Mouse (Mus musculus) cerebellum, adult 2 months (tissue): ENCODE measurements around the gene Flad1. TPM values are rescaled to one million over a fixed set of nuclear protein-coding genes. Genes with fewer than 3 reads are reported as not detected.

ENCODE experiments used
- DNase-seq, 2 experiments: peaks; one replicate each; pipeline ENCODE4 v3.0.0; 2021
- H3K27ac ChIP-seq: fragments of 200-500 bp; 2 replicates; pipeline ENCODE4 v1.5.1; 2012; ENCODE audit warnings: low read length, control low read depth, inconsistent platforms; ENCODE audit not compliant: insufficient read depth
- H3K27me3 ChIP-seq: fragments of 200-500 bp; 2 replicates; pipeline ENCODE4 v1.6.1; 2012; ENCODE audit warnings: inconsistent platforms, mild to moderate bottlenecking, low read length, moderate library complexity; ENCODE audit not compliant: control insufficient read depth, insufficient read depth
- H3K4me1 ChIP-seq: fragments of 200-500 bp; 2 replicates; pipeline ENCODE4 v1.6.1; 2011; ENCODE audit warnings: low read length; ENCODE audit not compliant: control insufficient read depth, insufficient read depth
- H3K4me3 ChIP-seq: fragments of 200-500 bp; replicated peaks from 2 replicates; pipeline ENCODE3; 2011; ENCODE audit warnings: mild to moderate bottlenecking, low read depth, low read length, control low read depth; ENCODE audit not compliant: insufficient read depth
- CTCF ChIP-seq: fragments of 200-500 bp; IDR thresholded peaks from 2 replicates; pipeline ENCODE4 v1.5.1; 2011; ENCODE audit warnings: low read depth, mild to moderate bottlenecking, control low read depth, low read length, moderate library complexity, borderline replicate concordance; ENCODE audit not compliant: insufficient read depth
- POLR2A ChIP-seq: fragments of 200-500 bp; IDR thresholded peaks from 2 replicates; pipeline ENCODE4 v1.6.1; 2011; ENCODE audit warnings: low read length, control low read depth, borderline replicate concordance; ENCODE audit not compliant: insufficient read depth
- WGBS: fragments of 180-500 bp; shearing (Covaris S2); methylation state at CpG from one replicate; pipeline ENCODE4 v1.1.7; 2018; 5-methylcytosine and 5-hydroxymethylcytosine counted together
- polyA plus RNA-seq: library from polyadenylated mRNA; depleted of rRNA; stranded (reverse); fragments of >200 nt; gene quantifications from 2 replicates; pipeline ENCODE4 v1.2.3, GENCODE M21; 2012

Gene Flad1
- polyA plus RNA-seq, 1 experiment = 54.0 TPM

DNA sequence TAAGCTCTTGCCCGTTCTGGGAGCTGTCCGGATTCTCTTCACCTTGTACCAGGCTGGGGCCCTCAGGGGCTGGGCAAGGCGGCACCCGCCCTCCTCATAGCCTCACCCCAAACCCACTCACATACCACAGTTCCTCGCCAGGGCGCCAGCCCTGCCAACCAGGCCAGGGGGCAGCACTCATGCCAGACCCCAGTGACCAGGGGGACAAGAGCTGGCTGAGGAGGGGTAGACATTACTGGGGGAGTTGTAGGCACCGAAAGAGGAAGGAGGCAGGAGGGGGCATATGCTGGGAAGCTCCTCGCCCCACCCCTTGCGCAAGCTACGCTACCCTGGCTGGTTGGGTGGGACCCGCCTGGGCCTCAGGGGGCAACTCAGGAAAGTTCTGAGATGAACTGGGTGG lies 24.0 kb downstream of the Flad1 start:
- Histone ChIP-seq H3K27ac (no peak overlapping the region), H3K4me3 (no peak overlapping the region)
- TF ChIP-seq POLR2A = no peak
- TF ChIP-seq CTCF = no peak

DNA sequence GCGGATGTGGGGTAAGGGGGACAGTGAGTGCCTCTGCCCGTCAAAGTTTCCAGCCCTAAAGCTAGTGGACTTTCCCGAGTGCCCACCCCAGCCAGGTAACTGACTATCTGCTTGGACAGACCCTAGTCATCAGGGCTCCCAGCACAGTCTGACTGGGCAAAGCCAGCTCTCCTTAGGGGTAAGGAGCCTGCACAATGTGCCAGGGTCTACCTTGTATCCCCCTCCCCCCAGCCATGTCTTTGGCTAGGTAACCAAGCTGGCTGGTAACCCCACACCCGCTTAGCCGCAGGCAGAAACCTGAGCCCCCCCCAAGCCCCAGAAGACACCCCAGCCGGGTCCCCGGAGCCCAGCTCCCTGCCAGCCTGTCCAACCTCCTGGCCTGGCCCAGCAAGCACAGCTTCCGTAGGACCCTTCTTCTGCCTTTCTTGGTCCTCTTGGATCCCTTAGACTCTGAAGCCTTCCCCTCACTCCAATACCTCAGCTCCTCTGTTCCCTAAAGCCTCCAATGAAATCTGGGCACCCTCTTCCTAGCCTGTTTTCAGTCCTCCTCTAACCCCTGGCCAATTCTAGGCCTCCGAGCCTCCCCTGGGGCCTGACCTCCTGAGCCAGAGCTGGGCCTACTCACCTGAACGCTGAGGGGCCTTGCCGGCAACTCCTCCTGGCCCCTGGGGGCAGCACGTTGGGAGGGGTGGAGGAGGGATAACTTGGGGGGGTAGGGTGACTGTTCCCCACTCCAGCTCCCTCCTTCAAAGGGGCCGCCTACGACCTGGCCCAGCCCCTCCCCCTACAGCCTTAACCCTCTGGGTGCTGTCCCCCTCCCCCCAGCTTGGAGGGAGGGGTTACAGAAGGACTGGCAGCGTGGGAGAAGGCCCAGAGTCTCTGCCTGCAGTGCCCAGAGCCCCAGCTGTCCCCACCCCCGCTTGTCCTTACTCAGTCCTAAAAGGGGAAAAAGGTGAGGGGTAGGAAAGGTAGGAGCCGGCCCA lies 24.9 kb downstream of the Flad1 start:
- peaks cover 38% of the 10 kb centered on the region for H3K4me1 ChIP-seq
- H3K27me3 ChIP-seq = no peaks in the 10 kb centered on the region
- TF ChIP-seq CTCF (no peak), POLR2A (no peak)
- no peak overlapping the region for H3K4me3 ChIP-seq
- H3K27ac ChIP-seq = no peak overlapping the region
- 65% methylated on average over 17 of the region's 17 CpGs for WGBS
- no peak for DNase-seq

More for the DNA sequence above, 24.0 kb downstream of the Flad1 start:
- peak in 1 of 2 experiments; percentile 27 for DNase-seq
- Histone ChIP-seq H3K27me3 (no peaks in the 10 kb centered on the region), H3K4me1 (peaks cover 38% of the 10 kb centered on the region)
- WGBS = 65% methylated on average over 11 of the region's 11 CpGs

DNA sequence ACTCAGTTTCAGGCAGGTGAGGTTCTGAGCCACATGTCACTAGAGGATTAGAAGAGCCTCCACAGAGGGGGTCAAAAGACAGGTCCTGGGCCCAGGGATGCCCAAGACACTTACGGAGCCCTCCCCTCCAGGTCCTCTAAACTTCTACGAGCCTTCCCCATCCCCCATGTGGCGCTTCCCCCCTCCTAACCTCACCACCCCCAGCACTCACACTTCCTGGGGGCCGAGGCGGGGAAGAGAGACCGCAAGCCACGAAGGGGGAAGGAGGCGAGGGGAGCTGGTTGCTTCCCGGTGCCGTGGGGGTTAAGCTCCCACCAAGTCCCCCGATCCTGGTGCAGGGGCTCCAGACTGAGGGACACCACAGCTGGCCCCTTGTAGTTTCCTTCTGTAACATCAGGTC lies 26.2 kb downstream of the Flad1 start:
- H3K27me3 ChIP-seq = no peaks in the 10 kb centered on the region
- 72% methylated on average over 11 of the region's 11 CpGs for WGBS
- H3K4me3 ChIP-seq = no peak overlapping the region
- H3K4me1 ChIP-seq = peaks cover 33% of the 10 kb centered on the region
- DNase-seq = peak in 1 of 2 experiments; percentile 5
- TF ChIP-seq POLR2A (no peak), CTCF (no peak)
- H3K27ac ChIP-seq = no peak overlapping the region

DNA sequence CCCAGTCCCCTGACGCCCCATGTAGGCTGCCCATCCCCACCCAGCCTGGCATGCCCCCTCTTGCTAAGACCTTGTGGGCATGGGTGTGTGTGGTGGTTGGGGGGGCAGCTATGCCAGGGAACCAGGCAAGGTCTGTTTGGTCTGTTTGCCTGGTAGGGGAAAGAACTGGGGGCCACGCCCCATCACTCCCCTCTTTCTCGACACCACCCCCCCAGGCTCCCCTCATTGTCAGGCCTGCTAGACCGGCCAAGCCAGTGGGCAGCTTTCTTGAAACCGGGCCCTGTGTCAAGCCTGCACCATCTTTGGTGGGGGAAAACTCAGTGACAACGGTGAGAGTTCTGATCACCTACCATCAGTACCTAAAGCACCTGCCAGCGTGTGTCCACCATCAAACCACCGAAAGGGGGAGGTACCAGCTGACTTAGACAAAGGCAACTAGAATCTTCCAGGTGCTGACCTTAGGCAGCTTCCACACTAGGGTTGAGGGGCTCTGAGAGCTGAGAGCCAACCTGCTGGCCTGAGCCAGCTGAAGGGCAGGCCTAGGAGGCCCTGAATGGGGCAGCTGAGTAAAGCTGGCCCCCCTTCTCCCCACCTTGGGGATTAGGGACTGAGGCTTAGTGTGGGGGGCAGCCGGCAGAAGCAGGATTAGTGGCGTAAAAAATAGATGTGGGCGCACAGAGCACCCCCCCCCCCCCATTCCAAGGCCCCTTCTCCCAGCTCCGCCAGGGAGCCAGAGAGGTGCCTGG lies 27.2 kb downstream of the Flad1 start:
- Histone ChIP-seq H3K27me3 (no peaks in the 10 kb centered on the region), H3K4me3 (no peak overlapping the region), H3K4me1 (peaks cover 28% of the 10 kb centered on the region), H3K27ac (no peak overlapping the region)
- 62% methylated on average over 12 of the region's 12 CpGs for WGBS
- DNase-seq = peak in 1 of 2 experiments; percentile 8
- no peak for TF ChIP-seq POLR2A
- TF ChIP-seq CTCF = no peak

DNA sequence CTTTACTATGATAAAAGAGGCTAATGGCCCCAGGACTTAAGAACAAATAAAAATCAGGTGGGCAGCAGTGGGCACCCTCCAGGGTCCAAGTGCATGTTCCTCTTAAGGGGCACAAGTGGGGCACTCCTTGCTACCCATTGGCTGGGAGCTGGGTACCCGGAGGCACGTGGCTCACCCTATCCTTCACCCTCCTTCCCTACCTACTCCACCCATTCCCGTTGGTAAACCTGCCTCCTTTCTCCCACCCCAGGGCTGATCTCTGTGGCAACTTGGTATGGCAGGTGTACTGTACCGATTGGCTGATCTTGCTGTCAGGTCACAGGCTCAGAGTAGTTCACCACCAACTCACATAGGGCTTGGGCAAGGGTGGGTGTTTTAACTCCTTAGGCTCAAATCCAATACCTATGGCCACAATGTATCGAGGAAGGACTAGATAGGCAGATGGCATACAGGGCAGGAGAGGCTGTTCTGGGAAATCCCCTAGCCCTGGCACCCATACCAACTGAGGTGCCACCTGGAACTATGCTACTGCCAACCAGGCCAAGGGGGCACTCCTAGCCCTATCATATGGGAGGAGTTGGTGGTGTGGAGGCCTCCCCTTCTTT lies 27.9 kb downstream of the Flad1 start:
- no peaks in the 10 kb centered on the region for H3K27me3 ChIP-seq
- no peak overlapping the region for H3K4me3 ChIP-seq
- H3K4me1 ChIP-seq = peaks cover 28% of the 10 kb centered on the region
- no peak overlapping the region for H3K27ac ChIP-seq
- TF ChIP-seq CTCF (no peak), POLR2A (no peak)
- 51% methylated on average over 5 of the region's 5 CpGs for WGBS
- peak in 1 of 2 experiments; percentile 17 for DNase-seq

DNA sequence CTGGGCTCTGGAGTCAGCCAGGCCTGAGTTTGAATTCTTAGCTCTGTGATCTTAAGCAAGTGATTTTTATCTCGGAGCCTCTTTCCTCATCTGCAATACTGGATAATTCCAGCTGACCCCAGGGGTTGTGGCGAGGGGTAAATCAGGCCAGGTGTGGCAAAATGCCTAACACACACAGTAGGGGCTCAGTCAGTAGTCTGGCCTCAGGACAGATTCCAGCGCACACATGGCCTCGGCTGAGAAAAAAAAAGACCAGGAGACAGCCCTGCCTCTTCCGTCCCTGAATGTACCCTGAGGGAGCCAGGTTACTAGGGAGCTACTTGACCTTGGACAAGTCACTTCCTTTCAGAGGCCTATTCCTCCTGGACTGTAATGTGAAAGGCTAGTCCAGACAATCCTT lies 28.7 kb downstream of the Flad1 start:
- DNase-seq = peak in 1 of 2 experiments; percentile 9
- Histone ChIP-seq H3K27ac (no peak overlapping the region), H3K27me3 (no peaks in the 10 kb centered on the region), H3K4me3 (no peak overlapping the region), H3K4me1 (peaks cover 23% of the 10 kb centered on the region)
- WGBS = 44% methylated on average over 5 of the region's 5 CpGs
- TF ChIP-seq CTCF (no peak), POLR2A (no peak)

DNA sequence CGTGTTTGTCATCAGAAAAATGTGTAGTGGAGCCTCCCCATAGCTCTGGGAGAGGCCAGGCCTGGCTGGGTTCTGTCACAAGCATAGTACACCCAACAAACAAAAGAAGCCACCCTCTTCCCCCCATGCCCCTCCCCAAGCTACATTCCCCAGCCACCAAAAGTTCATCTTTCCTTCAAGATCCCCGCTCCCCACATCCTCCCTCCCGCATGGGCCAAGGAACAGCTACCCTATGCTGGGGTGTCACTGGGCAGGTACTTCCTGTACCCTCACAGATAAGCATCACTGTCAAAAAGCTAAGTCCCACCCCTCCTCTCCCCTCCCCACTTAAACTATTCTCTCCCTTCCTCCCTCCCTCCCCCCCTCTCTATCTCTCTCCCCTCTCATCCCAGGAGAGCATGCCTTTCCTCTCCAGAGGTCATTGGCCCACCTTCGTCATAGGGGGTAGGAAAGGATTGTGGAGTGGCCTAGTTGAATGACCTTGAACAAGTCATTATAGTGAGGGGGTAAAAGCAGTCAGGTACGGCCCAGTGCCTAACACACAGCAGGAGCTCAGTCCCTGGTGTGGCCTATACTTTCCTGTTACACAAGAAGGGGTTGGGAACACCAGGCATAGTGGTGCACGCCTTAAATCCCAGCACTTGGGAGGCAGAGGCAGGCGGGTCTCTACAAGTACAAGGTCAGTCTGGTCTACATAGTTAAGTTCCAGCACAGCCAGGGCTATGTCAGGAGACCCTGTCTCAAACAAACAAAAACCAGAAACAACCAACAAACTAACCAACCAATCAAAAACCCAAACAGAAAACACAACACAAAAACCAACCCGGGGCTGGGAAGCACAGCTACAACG lies 29.4 kb downstream of the Flad1 start:
- Histone ChIP-seq H3K27me3 (no peaks in the 10 kb centered on the region), H3K4me1 (peaks cover 17% of the 10 kb centered on the region), H3K27ac (no peak overlapping the region), H3K4me3 (no peak overlapping the region)
- peak in 1 of 2 experiments; percentile 4 for DNase-seq
- TF ChIP-seq CTCF (no peak), POLR2A (no peak)
- 92% methylated on average over 9 of the region's 9 CpGs for WGBS
